Mouse (Mus musculus) neural tube, postnatal 0 days (tissue): ENCODE data around the gene Mrpl21. TPM values are rescaled to one million over a fixed set of nuclear protein-coding genes. Genes with fewer than 3 reads are reported as not detected.

Experiments
- microRNA-seq: library from miRNA; unstranded; fragments of <30 nt; microRNA quantifications from one replicate; pipeline ENCODE4, GENCODE M21; 2016
- polyA plus RNA-seq: library from polyadenylated mRNA; unstranded; fragments of >200 nt; fragmentation: Nextera tagmentation; extraction: Ambion mirVana; gene quantifications from 2 replicates; pipeline ENCODE4 v1.2.1, GENCODE M21; 2015

The Mrpl21 gene
- 113 and 124 TPM in 2 replicates for polyA plus RNA-seq

DNA sequence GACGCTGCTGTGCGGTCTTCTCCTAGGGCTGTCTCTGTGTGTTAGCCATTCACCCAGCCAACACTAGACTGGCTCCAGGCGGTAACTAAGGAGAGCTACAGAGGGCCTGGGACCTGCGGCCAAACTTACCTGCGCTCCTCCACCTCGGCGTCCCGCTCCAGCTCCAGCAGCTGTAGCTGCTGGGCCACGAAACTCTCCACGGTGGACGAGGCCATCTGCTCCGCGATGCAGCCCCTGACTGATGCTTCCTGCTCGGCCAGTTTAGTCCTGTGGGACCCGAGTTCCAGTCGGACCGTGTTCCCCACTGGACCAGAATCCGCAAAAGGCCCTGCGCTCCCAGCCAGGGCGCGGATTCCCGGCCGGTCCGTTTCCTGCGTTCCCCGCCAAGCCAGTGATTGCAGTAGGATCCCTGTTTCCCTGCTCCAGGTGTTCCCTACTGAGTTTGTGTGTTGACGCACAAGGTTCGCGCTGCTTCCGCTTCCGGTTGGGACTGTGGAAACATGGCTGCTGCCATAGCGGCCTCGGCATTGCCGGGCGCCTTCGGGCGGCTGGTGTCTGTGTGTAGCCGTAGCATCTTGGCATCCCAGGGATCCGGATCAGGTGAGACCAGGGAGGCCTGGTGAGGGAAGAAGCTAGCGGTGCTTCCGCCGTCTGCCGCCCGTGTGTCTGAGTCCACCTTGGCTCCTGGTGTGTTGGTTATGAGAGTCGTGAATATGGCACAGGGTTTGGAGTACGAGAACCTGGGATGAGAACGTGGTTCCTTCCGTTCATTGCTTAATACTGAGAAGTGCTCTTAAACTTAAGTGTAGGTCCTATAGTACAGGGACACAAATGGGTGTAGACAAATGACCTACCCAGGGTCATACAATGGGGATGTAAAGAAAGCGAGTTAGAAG, at the start of gene Mrpl21, which contains the start of gene Ighmbp2:
TSS of gene Mrpl21 (plus strand) at position 330 of the 896 bp plus-strand sequence.
TSS of gene Ighmbp2 (minus strand) at position 446 of the 896 bp plus-strand sequence.

DNA sequence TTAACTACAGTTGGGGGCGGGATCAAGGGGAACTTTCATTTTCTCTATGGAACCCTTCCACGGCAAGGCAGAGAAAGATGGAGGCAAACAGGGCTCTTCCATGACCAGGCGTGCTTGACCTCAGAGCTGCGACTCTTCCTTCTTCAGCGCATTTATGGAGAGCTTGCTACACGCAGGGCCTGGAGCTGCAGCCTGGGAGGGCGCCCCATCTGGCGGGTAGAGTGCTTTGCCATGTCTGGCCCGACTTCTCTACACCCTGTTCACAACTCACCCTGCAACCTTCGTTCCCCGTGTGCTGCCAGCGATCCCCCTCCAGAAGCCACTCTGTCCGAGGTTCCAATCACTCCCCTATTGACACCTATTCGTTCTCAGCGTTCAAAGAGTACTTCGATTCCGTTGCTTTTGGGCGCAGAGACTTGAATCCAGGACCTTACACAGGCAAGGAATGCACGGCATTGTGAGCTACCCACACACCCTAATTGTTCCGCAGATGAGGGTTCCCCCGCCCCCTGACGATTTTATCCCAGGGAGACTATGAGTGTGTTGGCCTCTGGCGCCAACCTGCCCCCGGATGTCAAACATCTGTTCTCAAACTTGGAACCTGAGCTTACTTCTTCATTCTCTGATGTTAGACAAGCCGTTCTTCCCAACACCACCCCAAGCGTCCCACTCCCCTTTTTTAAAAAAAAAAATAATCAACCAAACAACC, 39.7 kb downstream of the Mrpl21 start, which contains the start of gene Cpt1a:
TSS of gene Cpt1a (plus strand) at position 74 of the 709 bp plus-strand sequence.

Small RNAs within 50 kb of the gene (microRNA-seq; reads per million reads assigned to microRNA genes)
- gene Mir6984 = 0.87 reads per million

Other genes with a start within 250 kb of the Mrpl21 start
- gene Ighmbp2, start 116 bp downstream of the Mrpl21 start, polyA plus RNA-seq = 9.6 and 9.9 TPM in 2 replicates
- gene Cpt1a, start 39.4 kb downstream of the Mrpl21 start, polyA plus RNA-seq = 21.3 and 22.3 TPM in 2 replicates
- 0.76 and 1.1 TPM in 2 replicates for gene Tesmin, start 106.0 kb downstream of the Mrpl21 start, polyA plus RNA-seq
- gene Gal, start 131.6 kb downstream of the Mrpl21 start, polyA plus RNA-seq = 71.8 and 79.7 TPM in 2 replicates